Mouse (Mus musculus) liver, embryonic 12.5 days (tissue): ENCODE measurements at regions not wholly inside any gene's neighbourhood (a gene's known extent, or its start where the extent isn't known, plus 50 kb on each side); places are given as distances from the start of the nearest gene placed in this dataset.

ENCODE experiments used
- ATAC-seq: fragments of 200-750 bp; cut with Nextera tagmentation; 2 replicates; pipeline ENCODE4 v1.8.0; 2017; ENCODE audit warnings: moderate number of reproducible peaks, mild to moderate bottlenecking, moderate library complexity
- H3K27ac ChIP-seq: fragments of 300-500 bp; sonication (generic); 2 replicates; pipeline ENCODE4 v1.5.1; 2016; ENCODE audit warnings: mild to moderate bottlenecking
- H3K27me3 ChIP-seq: fragments of 300-500 bp; sonication (generic); replicated peaks from 2 replicates; pipeline ENCODE4 v1.6.1; 2016; ENCODE audit warnings: mild to moderate bottlenecking, moderate library complexity
- H3K36me3 ChIP-seq: fragments of 300-500 bp; sonication (generic); 2 replicates; pipeline ENCODE4 v1.6.1; 2016; ENCODE audit warnings: mild to moderate bottlenecking, moderate library complexity
- H3K4me1 ChIP-seq: fragments of 300-500 bp; sonication (generic); 2 replicates; pipeline ENCODE4 v1.6.1; 2016
- H3K4me2 ChIP-seq: fragments of 300-500 bp; sonication (generic); 2 replicates; pipeline ENCODE4 v1.6.1; 2016; ENCODE audit warnings: mild to moderate bottlenecking, moderate library complexity
- H3K4me3 ChIP-seq: fragments of 300-500 bp; sonication (generic); 2 replicates; pipeline ENCODE4 v1.5.1; 2016; ENCODE audit warnings: mild to moderate bottlenecking, moderate library complexity
- H3K9ac ChIP-seq: fragments of 300-500 bp; sonication (generic); 2 replicates; pipeline ENCODE4 v1.6.1; 2016; ENCODE audit warnings: mild to moderate bottlenecking, moderate library complexity
- H3K9me3 ChIP-seq: fragments of 300-500 bp; sonication (generic); replicated peaks from 2 replicates; pipeline ENCODE4 v1.6.1; 2016; ENCODE audit warnings: mild to moderate bottlenecking, moderate library complexity
- WGBS: fragments of 180-500 bp; shearing (Covaris S2); methylation state at CpG from one replicate; pipeline ENCODE4 v1.1.7; 2016; ENCODE audit not compliant: insufficient replicate concordance; 5-methylcytosine and 5-hydroxymethylcytosine counted together

DNA sequence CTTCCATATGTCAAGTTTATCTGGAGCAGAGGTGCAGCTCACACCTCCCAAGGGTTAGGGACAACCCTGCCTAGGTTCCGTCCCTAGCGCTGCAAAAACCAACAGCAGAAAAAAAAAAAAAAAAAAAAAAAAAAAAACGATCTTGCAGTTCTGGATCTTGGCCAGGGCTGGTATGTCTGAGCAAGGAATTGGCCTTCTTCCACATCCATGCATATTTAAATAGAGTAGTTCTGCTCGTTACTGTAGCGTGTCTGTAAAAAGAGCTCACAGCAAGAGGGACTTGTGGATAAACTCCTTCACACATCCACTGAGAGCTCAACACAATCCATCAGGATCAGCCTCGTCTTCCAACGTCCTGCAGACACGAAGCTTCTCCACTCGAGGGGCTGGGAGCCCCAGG is 639.4 kb upstream of the Adam5 start:
- 59% methylated on average over 9 of the region's 9 CpGs for WGBS
- no peak overlapping the region for H3K27ac ChIP-seq
- no peaks in the 10 kb centered on the region for H3K36me3 ChIP-seq
- no peak overlapping the region for H3K4me3 ChIP-seq
- no peaks in the 10 kb centered on the region for H3K9me3 ChIP-seq
- ATAC-seq, result no peak
- no peak overlapping the region for H3K9ac ChIP-seq
- H3K4me2 ChIP-seq, result no peak overlapping the region
- 0 out of 2 replicates have a peak, but pooled peaks cover 7% of the 10 kb centered on the region for H3K4me1 ChIP-seq
- H3K27me3 ChIP-seq, result no peaks in the 10 kb centered on the region

DNA sequence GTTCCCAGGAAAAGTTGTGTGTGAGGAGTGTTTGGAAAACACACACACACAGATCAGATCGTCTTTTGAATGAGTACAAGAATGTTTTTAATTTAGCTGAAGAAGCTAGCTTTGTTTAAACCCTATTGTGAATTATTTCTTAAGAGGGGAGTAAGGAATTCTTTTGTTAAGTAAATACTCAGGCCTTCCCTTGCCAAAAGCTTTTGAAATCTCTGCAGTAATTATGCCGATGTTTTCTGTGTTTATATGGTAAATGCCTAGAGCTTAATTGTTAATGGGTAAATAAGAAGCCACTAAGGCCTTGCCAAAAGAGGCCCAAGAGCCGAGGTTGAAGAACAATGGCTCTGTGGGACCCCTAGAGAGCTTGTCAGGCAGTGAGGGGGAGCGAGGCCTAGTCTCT is 638.3 kb upstream of the Adam5 start:
- Histone ChIP-seq H3K27ac (no peak overlapping the region), H3K9ac (no peak overlapping the region), H3K9me3 (no peaks in the 10 kb centered on the region), H3K36me3 (no peaks in the 10 kb centered on the region), H3K27me3 (no peaks in the 10 kb centered on the region), H3K4me1 (0 out of 2 replicates have a peak, but pooled peaks cover 7% of the 10 kb centered on the region), H3K4me3 (no peak overlapping the region), H3K4me2 (no peak overlapping the region)
- 54% methylated on average over 4 of the region's 4 CpGs for WGBS
- ATAC-seq, result no peak

DNA sequence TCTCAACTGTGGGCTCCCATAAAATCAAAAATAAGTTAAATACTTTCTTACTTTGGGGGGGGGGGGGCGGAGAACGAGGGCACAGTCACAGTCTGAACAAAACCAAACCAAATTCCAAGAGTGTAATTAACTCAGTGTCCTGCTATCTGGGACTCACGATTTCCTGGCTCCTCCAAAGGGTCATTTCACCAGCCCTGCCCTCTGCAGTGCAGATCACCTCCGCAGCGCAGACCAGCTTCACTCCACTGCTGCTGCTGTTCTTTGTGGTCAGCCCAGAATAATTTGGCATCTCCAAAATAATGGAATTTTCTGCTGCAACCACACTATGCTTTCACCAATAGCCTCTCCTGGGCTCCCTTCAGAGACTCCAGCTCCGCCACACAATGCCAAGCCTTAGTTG is 631.5 kb upstream of the Adam5 start:
- no peaks in the 10 kb centered on the region for H3K9me3 ChIP-seq
- H3K4me1 ChIP-seq, result no peaks in the 10 kb centered on the region
- 60% methylated on average over 6 of the region's 6 CpGs for WGBS
- H3K36me3 ChIP-seq, result no peaks in the 10 kb centered on the region
- H3K4me3 ChIP-seq, result no peak overlapping the region
- H3K4me2 ChIP-seq, result no peak overlapping the region
- H3K27me3 ChIP-seq, result no peaks in the 10 kb centered on the region
- ATAC-seq, result no peak
- no peak overlapping the region for H3K9ac ChIP-seq
- no peak overlapping the region for H3K27ac ChIP-seq

DNA sequence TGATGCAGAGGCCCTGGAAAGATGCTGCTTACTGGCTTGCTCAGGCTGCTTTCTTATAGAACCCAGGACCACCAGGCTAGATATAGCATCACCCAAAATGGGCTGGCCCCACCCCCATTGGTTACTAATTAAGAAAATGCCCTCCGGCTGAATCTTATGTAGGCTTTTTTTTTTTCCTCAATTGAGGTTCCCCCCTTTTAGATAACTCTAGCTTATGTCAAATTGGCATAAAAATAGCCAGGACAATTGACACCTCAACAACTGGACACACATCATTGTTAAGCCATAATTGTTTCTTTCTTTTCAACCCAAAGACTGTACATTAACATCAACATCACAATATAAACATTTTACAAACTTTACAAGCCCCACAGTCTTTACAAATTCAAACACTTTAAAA is 630.8 kb upstream of the Adam5 start:
- no peak overlapping the region for H3K27ac ChIP-seq
- no peak overlapping the region for H3K4me3 ChIP-seq
- 72% methylated on average over 1 of the region's 1 CpGs for WGBS
- H3K36me3 ChIP-seq, result no peaks in the 10 kb centered on the region
- H3K4me1 ChIP-seq, result no peaks in the 10 kb centered on the region
- no peak overlapping the region for H3K4me2 ChIP-seq
- H3K27me3 ChIP-seq, result no peaks in the 10 kb centered on the region
- no peak overlapping the region for H3K9ac ChIP-seq
- no peak for ATAC-seq
- H3K9me3 ChIP-seq, result no peaks in the 10 kb centered on the region

DNA sequence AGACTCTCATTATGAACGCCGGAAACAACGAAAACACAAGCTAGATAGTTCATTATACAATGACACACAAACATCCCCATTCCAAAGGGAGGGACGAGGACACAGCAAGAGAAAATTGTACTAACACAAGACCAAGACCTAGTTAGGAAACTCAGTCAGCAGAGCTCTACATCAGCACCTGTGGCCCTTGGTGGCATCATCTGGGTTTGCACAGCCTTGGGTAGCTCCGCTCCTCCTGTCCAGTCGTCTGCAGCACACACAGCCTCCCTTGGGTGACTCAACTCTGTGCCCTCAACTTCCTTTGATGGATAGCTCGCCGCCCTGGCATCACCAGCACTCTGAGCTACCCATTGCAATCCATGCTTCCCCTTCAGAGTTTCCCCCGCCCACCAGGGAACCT is 629.7 kb upstream of the Adam5 start:
- no peak overlapping the region for H3K27ac ChIP-seq
- no peak overlapping the region for H3K4me2 ChIP-seq
- no peak for ATAC-seq
- 0 out of 2 replicates have a peak, but pooled peaks cover under 1% of the 10 kb centered on the region for H3K4me1 ChIP-seq
- H3K27me3 ChIP-seq, result no peaks in the 10 kb centered on the region
- H3K9ac ChIP-seq, result no peak overlapping the region
- H3K36me3 ChIP-seq, result no peaks in the 10 kb centered on the region
- WGBS, result 78% methylated on average over 9 of the region's 9 CpGs
- H3K4me3 ChIP-seq, result no peak overlapping the region
- no peaks in the 10 kb centered on the region for H3K9me3 ChIP-seq

DNA sequence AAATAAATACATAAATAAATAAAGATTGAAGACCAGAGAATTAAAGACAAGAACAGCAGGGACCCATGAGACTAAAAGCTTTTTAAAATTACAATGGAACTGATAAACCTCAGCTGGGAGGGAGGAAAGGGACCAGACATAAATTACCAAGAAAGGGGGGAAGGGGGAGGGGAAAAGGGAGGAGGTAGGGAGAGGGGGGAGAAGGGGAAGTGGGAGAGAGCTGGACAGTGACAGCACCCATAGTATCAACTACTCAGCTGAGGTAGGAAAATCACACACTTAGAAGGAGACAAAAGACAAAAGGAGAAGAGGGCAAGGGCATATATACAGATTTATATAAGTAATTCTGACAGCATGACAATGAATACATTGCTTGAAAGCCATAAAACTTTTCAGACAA is 626.4 kb upstream of the Adam5 start:
- no peak overlapping the region for H3K9ac ChIP-seq
- H3K36me3 ChIP-seq, result no peaks in the 10 kb centered on the region
- no peak overlapping the region for H3K27ac ChIP-seq
- peaks cover 21% of the 10 kb centered on the region; the same call in 1 of the 2 replicates for H3K4me1 ChIP-seq
- no peaks in the 10 kb centered on the region for H3K27me3 ChIP-seq
- ATAC-seq, result no peak
- no peaks in the 10 kb centered on the region for H3K9me3 ChIP-seq
- no peak overlapping the region for H3K4me2 ChIP-seq
- H3K4me3 ChIP-seq, result no peak overlapping the region

DNA sequence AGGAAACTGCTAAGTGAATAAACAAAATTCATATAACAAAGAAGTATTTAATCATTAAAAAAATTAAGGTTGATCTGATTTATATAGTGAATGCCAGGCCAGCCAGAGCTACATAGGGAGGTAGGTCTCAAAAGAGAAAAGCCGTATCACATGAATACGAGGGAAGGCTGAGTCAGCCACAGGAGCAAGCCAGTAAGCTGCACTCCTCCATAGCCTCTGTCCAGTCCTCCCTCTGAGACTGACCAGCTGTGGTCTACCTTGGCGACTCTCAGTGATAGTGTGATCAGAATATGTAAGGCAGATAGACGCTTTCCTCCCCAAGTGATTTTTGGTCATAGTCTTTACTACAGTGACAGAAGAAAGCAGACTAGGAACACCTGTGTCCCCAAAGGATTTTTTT is 625.4 kb upstream of the Adam5 start:
- Histone ChIP-seq H3K9me3 (no peaks in the 10 kb centered on the region), H3K4me3 (no peak overlapping the region), H3K4me2 (no peak overlapping the region), H3K27me3 (no peaks in the 10 kb centered on the region), H3K36me3 (no peaks in the 10 kb centered on the region), H3K9ac (no peak overlapping the region), H3K4me1 (peaks cover 27% of the 10 kb centered on the region), H3K27ac (no peak overlapping the region)
- WGBS, result 69% methylated on average over 4 of the region's 4 CpGs
- no peak for ATAC-seq

DNA sequence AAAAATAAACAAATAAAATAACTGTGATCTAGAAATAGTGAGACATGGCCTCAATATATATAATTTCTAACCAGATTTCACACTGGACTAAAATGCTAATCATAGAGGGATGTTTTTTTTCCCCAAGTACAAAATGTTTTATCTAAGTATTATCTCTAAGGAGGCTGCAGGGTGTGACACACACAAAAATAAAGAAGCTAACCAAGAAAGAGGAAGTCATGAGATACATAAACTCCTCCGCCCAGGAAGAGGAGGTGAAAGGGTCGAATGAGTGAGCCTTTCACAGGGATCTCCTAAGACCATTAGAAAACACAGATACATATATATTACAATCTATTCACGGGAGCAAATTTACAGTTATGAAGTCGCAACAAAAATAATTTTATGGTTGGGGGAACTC is 623.7 kb upstream of the Adam5 start:
- WGBS, result 25% methylated on average over 4 of the region's 4 CpGs
- H3K9ac ChIP-seq, result no peak overlapping the region

DNA sequence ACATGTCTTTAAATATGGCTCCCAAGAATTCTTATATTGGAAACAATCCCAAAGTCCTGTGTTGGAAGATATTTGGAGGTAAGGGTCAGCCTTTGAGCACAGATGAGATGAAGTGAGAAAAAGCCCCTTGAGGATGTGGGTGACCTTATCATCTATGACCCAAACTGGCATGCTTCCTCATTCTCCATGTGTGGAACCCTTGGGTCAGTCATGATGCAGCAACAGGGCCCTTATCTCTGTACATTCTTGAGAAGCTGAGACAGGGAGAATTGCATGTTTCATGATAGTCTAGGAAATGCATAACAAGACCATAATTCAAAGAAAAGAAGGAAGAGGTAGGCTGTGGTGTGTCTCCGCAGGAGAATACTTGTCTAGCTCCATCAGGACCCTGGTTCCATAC is 621.8 kb upstream of the Adam5 start:
- no peak overlapping the region for H3K27ac ChIP-seq
- H3K27me3 ChIP-seq, result peaks cover 15% of the 10 kb centered on the region
- no peak overlapping the region for H3K9ac ChIP-seq
- H3K36me3 ChIP-seq, result no peaks in the 10 kb centered on the region
- no peak overlapping the region for H3K4me3 ChIP-seq
- WGBS, result 28% methylated on average over 1 of the region's 1 CpGs
- no peaks in the 10 kb centered on the region for H3K9me3 ChIP-seq
- peaks cover 27% of the 10 kb centered on the region for H3K4me1 ChIP-seq
- ATAC-seq, result no peak
- H3K4me2 ChIP-seq, result no peak overlapping the region

More for the DNA sequence above, 623.7 kb upstream of the Adam5 start:
- Histone ChIP-seq H3K4me3 (no peak overlapping the region), H3K27ac (no peak overlapping the region), H3K4me2 (no peak overlapping the region), H3K27me3 (no peaks in the 10 kb centered on the region), H3K4me1 (peaks cover 27% of the 10 kb centered on the region), H3K36me3 (no peaks in the 10 kb centered on the region), H3K9me3 (no peaks in the 10 kb centered on the region)
- ATAC-seq, result no peak

DNA sequence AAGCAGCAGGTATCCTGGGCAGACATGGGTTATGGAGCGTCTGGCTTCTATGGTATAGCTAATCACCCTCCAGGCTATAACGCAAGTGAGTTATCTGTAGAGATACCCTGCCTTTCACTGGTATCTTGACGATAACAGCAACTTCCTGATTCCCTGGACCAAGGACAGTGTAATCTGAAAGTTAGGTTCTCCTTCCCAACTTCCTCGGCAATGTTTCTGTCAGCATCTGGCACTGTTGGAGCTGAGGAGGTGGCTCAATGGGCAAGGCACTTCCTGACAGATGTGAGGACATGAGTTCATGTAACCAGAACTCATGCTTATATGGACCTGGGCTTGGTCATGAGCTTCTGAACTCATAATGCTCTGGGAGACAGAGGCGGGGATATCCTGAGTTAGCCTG is 620.9 kb upstream of the Adam5 start:
- Histone ChIP-seq H3K4me3 (no peak overlapping the region), H3K4me1 (peaks cover 34% of the 10 kb centered on the region), H3K4me2 (no peak overlapping the region), H3K27ac (no peak overlapping the region), H3K9me3 (no peaks in the 10 kb centered on the region), H3K9ac (no peak overlapping the region), H3K36me3 (no peaks in the 10 kb centered on the region), H3K27me3 (peaks cover 24% of the 10 kb centered on the region)
- WGBS, result 16% methylated on average over 5 of the region's 5 CpGs
- no peak for ATAC-seq

DNA sequence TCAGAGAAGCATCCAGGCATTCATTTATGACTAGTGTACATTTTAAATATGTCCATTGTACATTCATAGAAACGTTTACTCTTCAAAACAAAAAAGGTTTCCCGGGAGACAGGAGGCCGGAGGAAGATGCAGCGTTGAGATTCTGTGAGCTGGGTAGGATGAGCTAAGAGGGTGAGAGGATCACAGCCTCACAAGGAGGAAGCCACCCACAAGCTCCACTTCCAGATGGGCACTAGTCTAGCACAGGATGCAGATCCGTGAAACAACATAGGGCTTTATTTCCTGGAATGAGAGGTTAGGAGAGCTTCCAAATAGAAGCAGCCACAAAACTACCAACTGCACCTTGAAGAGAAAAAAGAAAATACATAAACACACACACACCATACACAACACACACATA is 619.4 kb upstream of the Adam5 start:
- Histone ChIP-seq H3K36me3 (no peaks in the 10 kb centered on the region), H3K9me3 (no peaks in the 10 kb centered on the region), H3K9ac (no peak overlapping the region), H3K4me3 (no peak overlapping the region), H3K27ac (no peak overlapping the region), H3K27me3 (peaks cover 33% of the 10 kb centered on the region), H3K4me1 (peaks cover 31% of the 10 kb centered on the region), H3K4me2 (no peak overlapping the region)
- ATAC-seq, result no peak
- 54% methylated on average over 5 of the region's 5 CpGs for whole genome bisulfite sequencing

DNA sequence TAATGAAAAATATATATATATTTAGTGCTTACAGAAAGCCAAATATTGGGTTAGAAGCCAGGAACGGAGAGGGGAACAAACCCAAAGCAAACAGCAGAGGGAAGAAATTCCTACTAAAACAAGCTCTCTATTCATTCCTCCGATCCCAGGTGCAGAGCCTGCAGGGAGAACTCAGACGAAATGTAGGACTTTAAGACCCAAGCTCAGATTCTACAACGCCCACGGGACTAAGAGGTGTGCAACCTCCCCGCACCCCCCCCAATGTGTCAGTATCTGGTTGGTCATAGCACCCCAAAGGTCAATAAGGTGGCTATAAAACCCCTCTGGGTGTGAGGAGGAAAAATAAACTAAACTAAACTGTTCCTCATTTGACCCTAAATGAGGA is 616.9 kb upstream of the Adam5 start:
- no peak overlapping the region for H3K9ac ChIP-seq
- peaks cover 33% of the 10 kb centered on the region for H3K27me3 ChIP-seq
- no peak for ATAC-seq
- H3K36me3 ChIP-seq, result no peaks in the 10 kb centered on the region
- peaks cover 19% of the 10 kb centered on the region for H3K4me1 ChIP-seq
- H3K4me3 ChIP-seq, result no peak overlapping the region
- no peak overlapping the region for H3K4me2 ChIP-seq
- WGBS, result 48% methylated on average over 6 of the region's 6 CpGs
- H3K27ac ChIP-seq, result no peak overlapping the region
- H3K9me3 ChIP-seq, result no peaks in the 10 kb centered on the region

DNA sequence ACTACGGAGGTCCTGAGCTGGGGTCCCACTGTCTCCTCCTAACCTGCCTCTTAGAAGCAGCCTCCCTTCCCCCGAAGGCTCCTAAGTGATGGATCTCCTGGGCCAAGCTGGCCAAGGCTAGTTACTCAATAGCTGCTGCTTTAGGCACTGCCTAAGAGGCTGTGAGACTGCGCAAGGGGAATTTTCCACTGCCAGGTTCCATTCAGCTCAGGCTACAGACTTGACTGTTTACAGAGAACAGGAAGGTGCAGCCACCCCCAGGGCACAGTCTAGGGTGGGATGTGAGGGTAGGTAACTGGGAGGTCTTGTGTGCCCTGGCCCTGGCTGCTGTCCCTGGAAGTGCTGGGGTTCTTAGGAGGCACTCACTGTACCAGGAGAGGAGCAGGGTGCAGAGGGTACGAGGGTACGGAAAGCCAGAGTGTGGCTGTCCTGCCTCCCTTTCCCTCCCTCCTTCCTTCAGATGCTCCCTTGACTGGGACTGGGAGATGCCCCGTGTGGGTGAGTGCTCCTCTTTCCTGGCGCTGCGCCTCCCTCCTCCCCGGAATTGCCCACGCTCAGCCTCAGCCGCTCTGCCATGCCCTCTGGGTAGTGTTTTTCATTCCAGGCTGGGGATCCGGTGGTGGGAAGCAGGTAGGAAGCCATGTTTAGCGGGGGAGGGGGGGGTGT is 616.4 kb upstream of the Adam5 start:
- Histone ChIP-seq H3K4me1 (peaks cover 14% of the 10 kb centered on the region), H3K27me3 (peaks cover 33% of the 10 kb centered on the region), H3K4me3 (no peak overlapping the region), H3K36me3 (no peaks in the 10 kb centered on the region), H3K9me3 (no peaks in the 10 kb centered on the region), H3K27ac (no peak overlapping the region), H3K9ac (no peak overlapping the region), H3K4me2 (peak overlapping the region; percentile 13; the same call in 1 of the 2 replicates)
- no peak for ATAC-seq
- WGBS, result 32% methylated on average over 10 of the region's 13 CpGs
